Mouse (Mus musculus) heart, adult 11 months (tissue): ENCODE data around the gene Sel1l.

Source experiments
- DNase-seq: peaks from one replicate; pipeline ENCODE4 v3.0.0; 2022

The Sel1l gene

DNA sequence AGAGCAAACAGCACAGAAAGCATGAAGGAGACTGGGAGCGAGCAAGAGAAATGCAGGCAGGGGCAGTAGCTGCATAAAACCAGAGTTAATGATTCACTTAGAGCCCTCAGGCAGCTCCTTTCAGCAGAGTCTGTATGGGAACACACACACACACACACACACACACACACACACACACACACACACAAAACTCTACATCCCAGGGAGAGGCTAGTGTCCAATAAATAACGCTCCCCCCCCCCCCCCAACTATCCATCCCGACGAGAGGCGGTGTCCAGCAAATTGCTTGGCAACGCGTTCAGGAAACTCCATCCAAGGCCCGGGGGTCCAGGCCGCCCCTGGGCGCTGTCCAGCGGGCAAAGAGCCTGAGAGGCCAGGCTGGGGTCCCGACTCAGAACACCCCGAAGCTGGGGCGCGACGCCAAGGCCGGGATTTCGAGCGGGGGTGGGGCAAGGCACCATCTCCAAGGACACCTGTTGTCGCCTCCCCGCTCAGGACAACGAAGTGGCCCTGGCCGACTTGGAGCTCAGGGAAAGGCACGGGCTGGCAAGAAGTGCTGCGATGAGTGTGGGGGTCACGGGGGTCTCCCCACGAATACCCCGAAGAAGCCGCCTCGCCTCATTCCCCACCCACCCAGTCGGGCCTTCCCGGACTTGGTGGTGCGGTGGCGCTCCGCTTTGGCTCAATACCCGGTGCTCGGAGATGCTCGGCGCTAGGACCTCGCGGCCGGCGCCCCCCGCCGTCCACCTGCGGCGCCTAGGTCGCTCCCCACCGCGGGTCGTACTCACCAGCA lies 70.5 kb downstream of the Sel1l start:
- DNase-seq: peak; percentile 97

GRCm38 (mm10) chr12:91776342-91776741 lies 72.6 kb downstream of the Sel1l start:
- no peak for DNase-seq

- DNase-seq: peak; percentile 97
Observed at GRCm38 (mm10) chr12:91774811-91775284, 74.1 kb downstream of the Sel1l start.

- DNase-seq: peak; percentile 89
Observed at GRCm38 (mm10) chr12:91768871-91769270, 80.1 kb downstream of the Sel1l start.

- DNase-seq: peak; percentile 85
Observed at GRCm38 (mm10) chr12:91768176-91768575, 80.8 kb downstream of the Sel1l start.

GRCm38 (mm10) chr12:91766338-91767107 lies 82.4 kb downstream of the Sel1l start:
- DNase-seq: peak; percentile 98

DNA sequence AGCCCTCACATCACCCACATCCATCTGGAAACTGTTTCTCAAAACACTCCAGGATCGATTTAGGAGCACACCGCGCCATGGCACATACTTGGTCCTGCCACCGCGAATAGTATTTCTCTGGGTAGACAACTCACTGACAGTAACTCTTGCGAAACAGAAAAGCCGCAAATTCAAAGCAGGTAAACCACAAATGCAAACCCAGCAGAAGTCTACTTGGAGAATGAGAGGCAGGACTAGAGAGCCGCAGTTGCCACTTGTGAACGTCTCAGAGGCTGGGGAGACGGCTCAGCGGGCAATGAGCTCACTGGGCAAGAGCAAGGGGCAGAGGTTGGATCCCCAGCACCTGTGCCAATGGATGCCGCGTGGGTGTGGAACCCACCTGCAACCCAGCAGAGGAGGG lies 83.5 kb downstream of the Sel1l start:
- peak; percentile 91 for DNase-seq

DNA sequence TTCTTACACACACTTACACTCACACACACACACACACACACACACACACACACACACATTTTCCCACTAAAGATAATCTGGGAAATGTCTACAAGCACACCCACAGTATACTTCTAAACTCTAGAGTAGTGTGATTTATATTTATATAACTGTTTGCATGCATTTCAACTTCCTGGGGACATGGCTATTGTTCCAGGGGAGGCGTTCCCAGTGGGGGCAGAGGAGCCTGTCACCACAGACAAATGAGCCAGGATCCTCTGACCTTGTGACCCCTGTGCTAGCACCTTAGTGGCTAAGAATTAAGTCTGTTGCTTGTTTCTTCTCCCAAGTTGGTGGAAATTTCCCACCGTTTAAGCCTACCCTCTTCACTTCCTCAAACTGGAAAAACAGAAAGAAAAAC lies 83.9 kb downstream of the Sel1l start:
- peak; percentile 82 for DNase-seq

DNA sequence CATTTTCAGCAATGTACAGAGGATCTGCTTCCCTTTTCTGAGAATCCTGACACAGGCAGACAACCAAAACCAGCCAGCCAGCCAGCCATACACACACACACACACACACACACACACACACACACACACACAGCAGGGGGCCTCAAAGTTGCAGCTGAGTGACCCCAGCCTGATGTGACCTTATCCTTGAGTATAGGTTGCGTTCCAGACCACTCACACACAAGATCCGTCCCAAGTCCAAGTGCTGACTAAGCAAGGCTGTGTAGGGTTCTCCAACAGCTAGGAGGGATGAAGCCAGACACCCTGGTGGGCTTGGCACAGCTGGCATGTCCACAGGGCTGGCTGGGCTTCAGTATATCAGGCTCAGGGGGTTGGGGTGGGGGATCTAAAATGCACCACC lies 84.5 kb downstream of the Sel1l start:
- DNase-seq: peak; percentile 86

DNA sequence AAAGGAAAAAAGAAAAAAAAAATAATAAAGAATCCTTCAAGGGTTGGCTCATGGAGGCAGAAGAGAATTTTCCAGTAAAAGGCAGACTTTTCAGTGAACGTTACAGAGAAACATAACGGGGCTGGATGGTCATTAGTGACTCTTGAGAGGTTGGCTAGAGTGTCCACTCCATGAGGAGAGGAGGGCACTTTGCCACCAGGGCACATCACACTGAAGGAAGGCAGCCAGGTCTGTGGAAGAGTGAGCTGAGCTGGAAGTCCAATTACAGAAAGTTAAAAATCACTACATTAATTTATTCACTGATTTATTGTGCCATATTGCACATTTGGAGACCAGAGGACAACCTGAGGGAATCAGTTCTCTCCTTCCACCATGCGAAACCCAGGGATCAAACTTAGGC lies 89.1 kb downstream of the Sel1l start:
- peak; percentile 24 for DNase-seq

GRCm38 (mm10) chr12:91757854-91758562 lies 90.9 kb downstream of the Sel1l start:
- peak; percentile 88 for DNase-seq

- DNase-seq: peak; percentile 95
Observed at GRCm38 (mm10) chr12:91756562-91757166, 92.3 kb downstream of the Sel1l start.
